Mouse (Mus musculus) forebrain, embryonic 16.5 days (tissue): ENCODE results near the gene Krt27. TPM values are rescaled to one million over a fixed set of nuclear protein-coding genes. Genes with fewer than 3 reads are reported as not detected.
A peak's percentile ranks its signal among the peaks of the same experiment; 100 is the strongest.

Experiments used
- ATAC-seq: fragments of 200-750 bp; cut with Nextera tagmentation; 2 replicates; pipeline ENCODE4 v1.8.0; 2017; ENCODE audit warnings: mild to moderate bottlenecking, moderate library complexity
- H3K27ac ChIP-seq: fragments of 300-500 bp; sonication (generic); 2 replicates; pipeline ENCODE4 v1.5.1; 2014; ENCODE audit warnings: low read length, control low read depth
- H3K27me3 ChIP-seq: fragments of 300-500 bp; sonication (generic); replicated peaks from 2 replicates; pipeline ENCODE4 v1.6.1; 2014; ENCODE audit warnings: low read length; ENCODE audit not compliant: control insufficient read depth, insufficient read depth
- H3K36me3 ChIP-seq: fragments of 300-500 bp; sonication (generic); 2 replicates; pipeline ENCODE4 v1.6.1; 2014; ENCODE audit not compliant: control insufficient read depth, insufficient read depth
- H3K4me1 ChIP-seq: fragments of 300-500 bp; sonication (generic); replicated peaks from 2 replicates; pipeline ENCODE4 v1.6.1; 2014; ENCODE audit warnings: low read length; ENCODE audit not compliant: control insufficient read depth, insufficient read depth
- H3K4me2 ChIP-seq: fragments of 300-500 bp; sonication (generic); 2 replicates; pipeline ENCODE4 v1.6.1; 2014; ENCODE audit warnings: mild to moderate bottlenecking, low read length, control low read depth
- H3K4me3 ChIP-seq: fragments of 300-500 bp; sonication (generic); replicated peaks from 2 replicates; pipeline ENCODE4 v1.5.1; 2014; ENCODE audit warnings: mild to moderate bottlenecking, low read length, control low read depth
- H3K9ac ChIP-seq: fragments of 300-500 bp; sonication (generic); replicated peaks from 2 replicates; pipeline ENCODE4 v1.6.1; 2014; ENCODE audit warnings: low read depth, low read length, control low read depth
- H3K9me3 ChIP-seq: fragments of 300-500 bp; sonication (generic); 2 replicates; pipeline ENCODE4 v1.6.1; 2016; ENCODE audit warnings: low read length; ENCODE audit not compliant: control insufficient read depth
- WGBS: fragments of 180-500 bp; shearing (Covaris S2); extraction: QIAGEN DNeasy Blood & Tissue Kit; methylation state at CpG from one replicate; pipeline ENCODE4 v1.1.7; 2014; 5-methylcytosine and 5-hydroxymethylcytosine counted together
- polyA plus RNA-seq: library from polyadenylated mRNA; unstranded; fragments of >200 nt; fragmentation: Nextera tagmentation; extraction: Ambion mirVana; gene quantifications from 2 replicates; pipeline ENCODE4 v1.2.1, GENCODE M21; 2015

The Krt27 gene
- polyA plus RNA-seq, 1 experiment from 2014 or later, result not detected

- 0 out of 2 replicates have a peak, but pooled peaks cover 6% of the 10 kb centered on the region for H3K4me1 ChIP-seq
- H3K9ac ChIP-seq, result no peak overlapping the region
- no peak for ATAC-seq
- no peaks in the 10 kb centered on the region for H3K9me3 ChIP-seq
- no peaks in the 10 kb centered on the region for H3K27me3 ChIP-seq
- no peak overlapping the region for H3K27ac ChIP-seq
- no peak overlapping the region for H3K4me3 ChIP-seq
- no peak overlapping the region for H3K4me2 ChIP-seq
- no peaks in the 10 kb centered on the region for H3K36me3 ChIP-seq
- WGBS, result 94% methylated on average over 18 of the region's 18 CpGs
These were observed 37.8 kb upstream of the Krt27 start for GRCm38 (mm10) chr11:99388661-99389060.

- Histone ChIP-seq H3K4me1 (0 out of 2 replicates have a peak, but pooled peaks cover 6% of the 10 kb centered on the region), H3K36me3 (no peaks in the 10 kb centered on the region), H3K9me3 (no peaks in the 10 kb centered on the region), H3K27me3 (no peaks in the 10 kb centered on the region), H3K4me3 (peak overlapping the region; percentile 64), H3K27ac (peak overlapping the region; percentile 93), H3K4me2 (peak overlapping the region; percentile 59), H3K9ac (peak overlapping the region; percentile 71)
- under 1% methylated on average over 71 of the region's 71 CpGs for WGBS
- peak; percentile 92 for ATAC-seq
These were observed 35.2 kb upstream of the Krt27 start for GRCm38 (mm10) chr11:99385813-99386721.

- Histone ChIP-seq H3K9ac (no peak overlapping the region), H3K4me2 (no peak overlapping the region), H3K36me3 (no peaks in the 10 kb centered on the region), H3K4me3 (no peak overlapping the region), H3K27ac (no peak overlapping the region), H3K27me3 (no peaks in the 10 kb centered on the region), H3K9me3 (no peaks in the 10 kb centered on the region), H3K4me1 (no peaks in the 10 kb centered on the region)
- ATAC-seq, result no peak
- WGBS, result 8% methylated on average over 5 of the region's 5 CpGs
These were observed 28.7 kb upstream of the Krt27 start for GRCm38 (mm10) chr11:99379568-99379967.

DNA sequence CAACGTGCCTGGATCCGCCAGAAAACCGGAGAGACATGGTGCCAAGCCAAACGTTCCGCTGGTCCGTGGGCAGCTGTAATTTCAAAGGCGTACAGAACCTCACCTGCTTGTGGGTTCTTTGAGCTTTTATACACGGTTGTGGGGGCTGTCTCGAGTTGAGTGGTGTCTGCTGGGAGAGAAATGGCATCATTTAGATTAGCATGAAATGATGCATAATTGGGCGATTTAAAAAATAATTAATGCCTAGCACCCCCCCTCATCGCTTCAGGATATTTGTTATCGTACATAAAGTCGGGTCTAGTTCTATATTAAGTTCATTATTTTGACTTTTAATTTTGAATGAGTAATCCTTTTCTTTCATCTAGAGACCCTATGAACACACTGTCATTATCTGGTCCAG, 23.9 kb upstream of the Krt27 start, which contains the start of gene Krt28:
Gene Krt28, minus strand, starts transcription at position 101 of the 400 bp plus-strand sequence.
- Histone ChIP-seq H3K4me2 (no peak within 1 kb of the TSS), H3K36me3 (no peaks in the 10 kb centered on the region), H3K9me3 (no peaks in the 10 kb centered on the region), H3K9ac (no peak within 1 kb of the TSS), H3K4me1 (no peaks in the 10 kb centered on the region), H3K27ac (no peak within 1 kb of the TSS), H3K4me3 (no peak within 1 kb of the TSS), H3K27me3 (no peaks in the 10 kb centered on the region)
- 81% methylated on average over 13 of the region's 13 CpGs for WGBS
- no peak for ATAC-seq

DNA sequence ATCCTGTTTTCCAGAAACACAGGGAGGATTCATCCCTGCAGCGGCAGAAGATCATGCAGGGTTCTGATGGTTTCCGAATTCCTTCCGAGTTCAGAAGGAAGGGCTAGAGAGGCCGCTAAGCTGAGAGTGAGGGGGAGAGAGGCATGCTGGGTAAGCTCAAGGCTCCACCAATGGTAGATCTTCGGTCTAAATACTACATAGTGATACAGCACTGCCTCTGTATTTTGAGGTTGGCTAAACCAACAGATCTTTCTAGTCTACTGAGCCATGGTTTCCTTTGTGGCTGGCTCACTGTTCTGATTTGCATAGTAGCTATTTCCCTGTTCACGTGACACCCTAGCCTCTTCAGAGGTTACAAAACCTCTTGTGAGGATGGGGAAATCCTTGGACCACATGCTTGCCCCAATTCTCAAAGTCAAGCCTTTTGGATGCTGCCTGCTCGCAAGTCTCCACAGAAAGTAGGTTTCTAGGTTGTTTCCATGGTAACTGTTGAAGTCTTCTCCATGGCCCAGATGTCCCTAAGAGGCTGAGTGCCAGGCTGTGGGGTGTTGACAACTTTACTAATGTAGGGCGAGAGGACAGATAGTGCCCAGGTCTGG, 19.0 kb upstream of the Krt27 start:
- no peak overlapping the region for H3K9ac ChIP-seq
- no peak for ATAC-seq
- H3K27ac ChIP-seq, result no peak overlapping the region
- H3K27me3 ChIP-seq, result no peaks in the 10 kb centered on the region
- H3K9me3 ChIP-seq, result no peaks in the 10 kb centered on the region
- no peak overlapping the region for H3K4me3 ChIP-seq
- 80% methylated on average over 8 of the region's 8 CpGs for WGBS
- H3K4me1 ChIP-seq, result no peaks in the 10 kb centered on the region
- no peak overlapping the region for H3K4me2 ChIP-seq
- no peaks in the 10 kb centered on the region for H3K36me3 ChIP-seq

- Histone ChIP-seq H3K9me3 (no peaks in the 10 kb centered on the region), H3K4me2 (no peak overlapping the region), H3K9ac (no peak overlapping the region), H3K36me3 (no peaks in the 10 kb centered on the region), H3K4me1 (no peaks in the 10 kb centered on the region), H3K4me3 (no peak overlapping the region), H3K27me3 (no peaks in the 10 kb centered on the region), H3K27ac (no peak overlapping the region)
- ATAC-seq, result no peak
- WGBS, result 8% methylated on average over 3 of the region's 3 CpGs
These were observed 18.3 kb upstream of the Krt27 start for GRCm38 (mm10) chr11:99369229-99369628.

- ATAC-seq, result no peak
- Histone ChIP-seq H3K27me3 (no peaks in the 10 kb centered on the region), H3K4me1 (no peaks in the 10 kb centered on the region), H3K36me3 (no peaks in the 10 kb centered on the region), H3K4me2 (no peak overlapping the region), H3K9ac (no peak overlapping the region), H3K9me3 (no peaks in the 10 kb centered on the region), H3K4me3 (no peak overlapping the region), H3K27ac (no peak overlapping the region)
- WGBS, result 48% methylated on average over 10 of the region's 10 CpGs
These were observed 15.9 kb upstream of the Krt27 start for GRCm38 (mm10) chr11:99366791-99367190.

- no peak for ATAC-seq
- Histone ChIP-seq H3K9ac (no peak overlapping the region), H3K4me3 (no peak overlapping the region), H3K4me2 (no peak overlapping the region), H3K27ac (no peak overlapping the region), H3K4me1 (no peaks in the 10 kb centered on the region), H3K36me3 (no peaks in the 10 kb centered on the region), H3K27me3 (no peaks in the 10 kb centered on the region), H3K9me3 (no peaks in the 10 kb centered on the region)
- 26% methylated on average over 9 of the region's 9 CpGs for WGBS
These were observed 13.5 kb upstream of the Krt27 start for GRCm38 (mm10) chr11:99364412-99364811.

GRCm38 (mm10) chr11:99361423-99361822, 10.5 kb upstream of the Krt27 start:
- H3K27me3 ChIP-seq, result no peaks in the 10 kb centered on the region
- WGBS, result 92% methylated on average over 8 of the region's 8 CpGs

More at GRCm38 (mm10) chr11:99361423-99361822, 10.5 kb upstream of the Krt27 start:
- H3K36me3 ChIP-seq, result no peaks in the 10 kb centered on the region
- H3K4me3 ChIP-seq, result no peak overlapping the region
- no peaks in the 10 kb centered on the region for H3K9me3 ChIP-seq
- no peak overlapping the region for H3K9ac ChIP-seq
- no peak overlapping the region for H3K4me2 ChIP-seq
- H3K27ac ChIP-seq, result no peak overlapping the region
- ATAC-seq, result no peak
- H3K4me1 ChIP-seq, result no peaks in the 10 kb centered on the region
